Mouse (Mus musculus): ENCODE measurements around the gene Carmil1. TPM values are rescaled to one million over a fixed set of nuclear protein-coding genes. Genes with fewer than 3 reads are reported as not detected.
A peak's percentile ranks its signal among the peaks of the same experiment; 100 is the strongest.

The Carmil1 gene
- polyA plus RNA-seq, 1 experiment from 2014 or later = 43.5 TPM

GRCm38 (mm10) chr13:24238456-24239120 is 42.0 kb downstream of the Carmil1 start:
- Histone ChIP-seq H3K27me3 (no peaks in the 10 kb centered on the region), H3K4me1 (replicated peaks) (peaks cover 15% of the 10 kb centered on the region), H3K27ac (no peak overlapping the region), H3K9ac (replicated peaks) (no peak overlapping the region), H3K4me2 (no peak overlapping the region), H3K36me3 (no peaks in the 10 kb centered on the region), H3K4me3 (replicated peaks) (no peak overlapping the region), H3K9me3 (no peaks in the 10 kb centered on the region)
- no peak for ATAC-seq (ENCODE audit: insufficient number of reproducible peaks, insufficient read depth, low FRiP score, low TSS enrichment, low read depth)
- WGBS = 88% methylated on average over 3 of the region's 3 CpGs

- Histone ChIP-seq H3K27me3 (no peaks in the 10 kb centered on the region), H3K4me2 (no peak overlapping the region), H3K36me3 (no peaks in the 10 kb centered on the region), H3K9ac (replicated peaks) (no peak overlapping the region), H3K27ac (no peak overlapping the region), H3K4me3 (replicated peaks) (no peak overlapping the region), H3K9me3 (no peaks in the 10 kb centered on the region), H3K4me1 (replicated peaks) (peaks cover 20% of the 10 kb centered on the region)
- ATAC-seq (ENCODE audit: insufficient number of reproducible peaks, insufficient read depth, low FRiP score, low TSS enrichment, low read depth) = no peak
- WGBS = 77% methylated on average over 4 of the region's 4 CpGs
Observed at GRCm38 (mm10) chr13:24236736-24237135, 43.9 kb downstream of the Carmil1 start.

- Histone ChIP-seq H3K9ac (replicated peaks) (no peak overlapping the region), H3K27me3 (no peaks in the 10 kb centered on the region), H3K9me3 (no peaks in the 10 kb centered on the region), H3K36me3 (no peaks in the 10 kb centered on the region), H3K27ac (no peak overlapping the region), H3K4me2 (no peak overlapping the region), H3K4me3 (replicated peaks) (no peak overlapping the region), H3K4me1 (replicated peaks) (peaks cover 12% of the 10 kb centered on the region)
- no peak for ATAC-seq (ENCODE audit: insufficient number of reproducible peaks, insufficient read depth, low FRiP score, low TSS enrichment, low read depth)
- 77% methylated on average over 6 of the region's 6 CpGs for WGBS
Observed at GRCm38 (mm10) chr13:24232750-24233149, 47.8 kb downstream of the Carmil1 start.

- Histone ChIP-seq H3K4me2 (no peak overlapping the region), H3K27me3 (no peaks in the 10 kb centered on the region), H3K36me3 (no peaks in the 10 kb centered on the region), H3K9ac (replicated peaks) (no peak overlapping the region), H3K9me3 (no peaks in the 10 kb centered on the region), H3K4me3 (replicated peaks) (no peak overlapping the region), H3K4me1 (replicated peaks) (peaks cover 12% of the 10 kb centered on the region), H3K27ac (no peak overlapping the region)
- WGBS = 78% methylated on average over 10 of the region's 10 CpGs
- no peak for ATAC-seq (ENCODE audit: insufficient number of reproducible peaks, insufficient read depth, low FRiP score, low TSS enrichment, low read depth)
Observed at GRCm38 (mm10) chr13:24231746-24232483, 48.7 kb downstream of the Carmil1 start.

GRCm38 (mm10) chr13:24231146-24231545 is 49.4 kb downstream of the Carmil1 start:
- no peaks in the 10 kb centered on the region for H3K27me3 ChIP-seq
- no peak overlapping the region for H3K27ac ChIP-seq
- WGBS = 89% methylated on average over 2 of the region's 2 CpGs
- H3K9me3 ChIP-seq = no peaks in the 10 kb centered on the region
- ATAC-seq (ENCODE audit: insufficient number of reproducible peaks, insufficient read depth, low FRiP score, low TSS enrichment, low read depth) = no peak
- H3K9ac ChIP-seq (replicated peaks) = no peak overlapping the region
- H3K4me1 ChIP-seq (replicated peaks) = peaks cover 12% of the 10 kb centered on the region
- no peaks in the 10 kb centered on the region for H3K36me3 ChIP-seq
- H3K4me3 ChIP-seq (replicated peaks) = no peak overlapping the region
- no peak overlapping the region for H3K4me2 ChIP-seq

- Histone ChIP-seq H3K4me2 (no peak overlapping the region), H3K36me3 (no peaks in the 10 kb centered on the region), H3K27ac (no peak overlapping the region), H3K9me3 (no peaks in the 10 kb centered on the region), H3K4me3 (replicated peaks) (no peak overlapping the region), H3K9ac (replicated peaks) (no peak overlapping the region), H3K27me3 (no peaks in the 10 kb centered on the region), H3K4me1 (replicated peaks) (peaks cover 12% of the 10 kb centered on the region)
- no peak for ATAC-seq (ENCODE audit: insufficient number of reproducible peaks, insufficient read depth, low FRiP score, low TSS enrichment, low read depth)
- WGBS = 87% methylated on average over 4 of the region's 4 CpGs
Observed at GRCm38 (mm10) chr13:24230541-24231095, 50.0 kb downstream of the Carmil1 start.

GRCm38 (mm10) chr13:24223425-24224201 is 57.0 kb downstream of the Carmil1 start:
- Histone ChIP-seq H3K4me3 (replicated peaks) (no peak overlapping the region), H3K36me3 (no peaks in the 10 kb centered on the region), H3K9ac (replicated peaks) (no peak overlapping the region), H3K4me1 (replicated peaks) (peaks cover 3% of the 10 kb centered on the region; the same call in 1 of the 2 replicates), H3K27ac (no peak overlapping the region), H3K9me3 (no peaks in the 10 kb centered on the region), H3K27me3 (no peaks in the 10 kb centered on the region), H3K4me2 (no peak overlapping the region)
- ATAC-seq (ENCODE audit: insufficient number of reproducible peaks, insufficient read depth, low FRiP score, low TSS enrichment, low read depth) = no peak
- WGBS = 92% methylated on average over 8 of the region's 8 CpGs

- Histone ChIP-seq H3K27ac (no peak overlapping the region), H3K4me2 (no peak overlapping the region), H3K9ac (replicated peaks) (no peak overlapping the region), H3K27me3 (no peaks in the 10 kb centered on the region), H3K4me3 (replicated peaks) (no peak overlapping the region), H3K36me3 (no peaks in the 10 kb centered on the region), H3K4me1 (replicated peaks) (peaks cover 9% of the 10 kb centered on the region; the same call in 1 of the 2 replicates), H3K9me3 (no peaks in the 10 kb centered on the region)
- WGBS = 81% methylated on average over 3 of the region's 3 CpGs
- no peak for ATAC-seq (ENCODE audit: insufficient number of reproducible peaks, insufficient read depth, low FRiP score, low TSS enrichment, low read depth)
Observed at GRCm38 (mm10) chr13:24220441-24220970, 60.1 kb downstream of the Carmil1 start.

GRCm38 (mm10) chr13:24211229-24211628 is 69.4 kb downstream of the Carmil1 start:
- 75% methylated on average over 2 of the region's 2 CpGs for WGBS
- ATAC-seq (ENCODE audit: insufficient number of reproducible peaks, insufficient read depth, low FRiP score, low TSS enrichment, low read depth) = no peak

GRCm38 (mm10) chr13:24206097-24206496 is 74.5 kb downstream of the Carmil1 start:
- Histone ChIP-seq H3K9me3 (no peaks in the 10 kb centered on the region), H3K27ac (no peak overlapping the region), H3K27me3 (no peaks in the 10 kb centered on the region), H3K4me3 (replicated peaks) (no peak overlapping the region), H3K4me1 (replicated peaks) (peaks cover 16% of the 10 kb centered on the region), H3K9ac (replicated peaks) (no peak overlapping the region), H3K4me2 (no peak overlapping the region), H3K36me3 (no peaks in the 10 kb centered on the region)
- ATAC-seq (ENCODE audit: insufficient number of reproducible peaks, insufficient read depth, low FRiP score, low TSS enrichment, low read depth) = no peak
- WGBS = 70% methylated on average over 6 of the region's 6 CpGs

More at GRCm38 (mm10) chr13:24211229-24211628, 69.4 kb downstream of the Carmil1 start:
- Histone ChIP-seq H3K9ac (replicated peaks) (no peak overlapping the region), H3K9me3 (no peaks in the 10 kb centered on the region), H3K27me3 (no peaks in the 10 kb centered on the region), H3K27ac (no peak overlapping the region), H3K4me1 (replicated peaks) (peaks cover 4% of the 10 kb centered on the region; the same call in 1 of the 2 replicates), H3K36me3 (no peaks in the 10 kb centered on the region), H3K4me3 (replicated peaks) (no peak overlapping the region), H3K4me2 (no peak overlapping the region)

GRCm38 (mm10) chr13:24202314-24202713 is 78.3 kb downstream of the Carmil1 start:
- ATAC-seq (ENCODE audit: insufficient number of reproducible peaks, insufficient read depth, low FRiP score, low TSS enrichment, low read depth) = no peak
- H3K9ac ChIP-seq (replicated peaks) = no peak overlapping the region
- H3K4me3 ChIP-seq (replicated peaks) = no peak overlapping the region
- H3K9me3 ChIP-seq = no peaks in the 10 kb centered on the region
- peaks cover 39% of the 10 kb centered on the region for H3K4me1 ChIP-seq (replicated peaks)
- WGBS = 72% methylated on average over 6 of the region's 6 CpGs
- no peaks in the 10 kb centered on the region for H3K36me3 ChIP-seq
- 0 out of 2 replicates have a peak overlapping the region, but pooled peaks have one; percentile 13 for H3K27ac ChIP-seq
- no peak overlapping the region for H3K4me2 ChIP-seq
- no peaks in the 10 kb centered on the region for H3K27me3 ChIP-seq
